Mouse (Mus musculus) embryonic fibroblast, embryonic 13.5 days (primary cell): ENCODE data around the gene Chil1. TPM values are rescaled to one million over a fixed set of nuclear protein-coding genes. Genes with fewer than 3 reads are reported as not detected.

Experiments
- H3K27ac ChIP-seq: 2 replicates; pipeline ENCODE4 v1.5.1; 2012; ENCODE audit warnings: low read length, control low read depth, inconsistent platforms; ENCODE audit not compliant: insufficient read depth
- H3K4me1 ChIP-seq: 2 replicates; pipeline ENCODE4 v1.6.1; 2011; ENCODE audit warnings: low read length; ENCODE audit not compliant: control insufficient read depth, insufficient read depth
- H3K4me3 ChIP-seq: 2 replicates; pipeline ENCODE4 v1.5.1; 2011; ENCODE audit warnings: mild to moderate bottlenecking, control low read depth, low read length; ENCODE audit not compliant: insufficient read depth
- CTCF ChIP-seq: IDR thresholded peaks from 2 replicates; pipeline ENCODE4 v1.5.1; 2011; ENCODE audit warnings: mild to moderate bottlenecking, control low read depth, low read length, moderate library complexity, borderline replicate concordance; ENCODE audit not compliant: insufficient read depth
- POLR2A ChIP-seq: IDR thresholded peaks from 2 replicates; pipeline ENCODE4 v1.6.1; 2011; ENCODE audit warnings: low read depth, mild to moderate bottlenecking, control low read depth, low read length, moderate library complexity
- polyA plus RNA-seq: library from polyadenylated mRNA; stranded (reverse); fragments of >200 nt; gene quantifications from 2 replicates; pipeline ENCODE4 v1.2.4, GENCODE M21; 2011; ENCODE audit warnings: low read depth; ENCODE audit not compliant: missing spikeins, insufficient read length

Gene Chil1
- polyA plus RNA-seq, 1 experiment, result 9.6 TPM

- no peaks in the 10 kb centered on the region for H3K4me1 ChIP-seq
- TF ChIP-seq CTCF (no peak), POLR2A (no peak)
- no peak overlapping the region for H3K27ac ChIP-seq
- no peak overlapping the region for H3K4me3 ChIP-seq
Observed at GRCm38 (mm10) chr1:134152626-134153590, 29.1 kb upstream of the Chil1 start.

- no peak overlapping the region for H3K27ac ChIP-seq
- no peak overlapping the region for H3K4me3 ChIP-seq
- H3K4me1 ChIP-seq, result no peaks in the 10 kb centered on the region
- TF ChIP-seq CTCF (no peak), POLR2A (no peak)
Observed at GRCm38 (mm10) chr1:134154121-134154520, 27.9 kb upstream of the Chil1 start.

- Histone ChIP-seq H3K4me1 (no peaks in the 10 kb centered on the region), H3K27ac (no peak overlapping the region), H3K4me3 (no peak overlapping the region)
- TF ChIP-seq POLR2A, result no peak
- no peak for TF ChIP-seq CTCF
Observed at GRCm38 (mm10) chr1:134154655-134155054, 27.3 kb upstream of the Chil1 start.

- Histone ChIP-seq H3K4me3 (no peak overlapping the region), H3K27ac (no peak overlapping the region), H3K4me1 (no peaks in the 10 kb centered on the region)
- TF ChIP-seq POLR2A, result no peak
- no peak for TF ChIP-seq CTCF
Observed at GRCm38 (mm10) chr1:134160404-134160803, 21.6 kb upstream of the Chil1 start.

GRCm38 (mm10) chr1:134161399-134161798 is 20.6 kb upstream of the Chil1 start:
- no peak for TF ChIP-seq CTCF
- TF ChIP-seq POLR2A, result no peak
- Histone ChIP-seq H3K4me3 (no peak overlapping the region), H3K4me1 (no peaks in the 10 kb centered on the region), H3K27ac (no peak overlapping the region)

GRCm38 (mm10) chr1:134162510-134163225 is 19.3 kb upstream of the Chil1 start:
- TF ChIP-seq POLR2A, result no peak
- no peak for TF ChIP-seq CTCF
- Histone ChIP-seq H3K4me1 (no peaks in the 10 kb centered on the region), H3K27ac (no peak overlapping the region), H3K4me3 (no peak overlapping the region)

GRCm38 (mm10) chr1:134163476-134163875 is 18.5 kb upstream of the Chil1 start:
- H3K4me3 ChIP-seq, result no peak overlapping the region
- no peaks in the 10 kb centered on the region for H3K4me1 ChIP-seq
- no peak overlapping the region for H3K27ac ChIP-seq
- TF ChIP-seq CTCF (no peak), POLR2A (no peak)

GRCm38 (mm10) chr1:134164454-134164853 is 17.5 kb upstream of the Chil1 start:
- TF ChIP-seq POLR2A, result no peak
- no peak for TF ChIP-seq CTCF
- H3K27ac ChIP-seq, result no peak overlapping the region
- no peak overlapping the region for H3K4me3 ChIP-seq
- no peaks in the 10 kb centered on the region for H3K4me1 ChIP-seq

GRCm38 (mm10) chr1:134166547-134166946 is 15.4 kb upstream of the Chil1 start:
- H3K4me1 ChIP-seq, result no peaks in the 10 kb centered on the region
- no peak overlapping the region for H3K27ac ChIP-seq
- no peak for TF ChIP-seq CTCF
- TF ChIP-seq POLR2A, result no peak
- H3K4me3 ChIP-seq, result no peak overlapping the region

GRCm38 (mm10) chr1:134167416-134168305 is 14.3 kb upstream of the Chil1 start:
- TF ChIP-seq POLR2A (no peak), CTCF (no peak)
- H3K27ac ChIP-seq, result no peak overlapping the region
- no peaks in the 10 kb centered on the region for H3K4me1 ChIP-seq
- H3K4me3 ChIP-seq, result no peak overlapping the region
